Mouse (Mus musculus) A20 (cell line): ENCODE data around the gene Crybg1.

Source experiments
- DNase-seq: peaks from one replicate; pipeline ENCODE4 v3.0.0-alpha.2; 2011; ENCODE audit warnings: low read depth, low spot score

The Crybg1 gene

GRCm38 (mm10) chr10:44094794-44095193, 53.9 kb downstream of the Crybg1 start:
- DNase-seq, result no peak

GRCm38 (mm10) chr10:44091757-44092156, 56.9 kb downstream of the Crybg1 start:
- DNase-seq, result no peak

GRCm38 (mm10) chr10:44080351-44080750, 68.3 kb downstream of the Crybg1 start:
- no peak for DNase-seq

- no peak for DNase-seq
Observed at GRCm38 (mm10) chr10:44078799-44079521, 69.7 kb downstream of the Crybg1 start.

- DNase-seq, result peak; percentile 86
Observed at GRCm38 (mm10) chr10:44071095-44071494, 77.6 kb downstream of the Crybg1 start.

GRCm38 (mm10) chr10:44069131-44069530, 79.5 kb downstream of the Crybg1 start:
- peak; percentile 85 for DNase-seq

GRCm38 (mm10) chr10:44065848-44066360, 82.7 kb downstream of the Crybg1 start:
- no peak for DNase-seq

- no peak for DNase-seq
Observed at GRCm38 (mm10) chr10:44062981-44063380, 85.7 kb downstream of the Crybg1 start.

- DNase-seq, result no peak
Observed at GRCm38 (mm10) chr10:44050913-44051312, 97.7 kb downstream of the Crybg1 start.

GRCm38 (mm10) chr10:44044727-44045126, 103.9 kb downstream of the Crybg1 start:
- peak; percentile 53 for DNase-seq

GRCm38 (mm10) chr10:44043630-44044029, 105.0 kb downstream of the Crybg1 start:
- no peak for DNase-seq

GRCm38 (mm10) chr10:44039185-44039584, 109.5 kb downstream of the Crybg1 start:
- DNase-seq, result no peak

GRCm38 (mm10) chr10:44037918-44038544, 110.6 kb downstream of the Crybg1 start:
- no peak for DNase-seq

- DNase-seq, result no peak
Observed at GRCm38 (mm10) chr10:44029566-44029965, 119.1 kb downstream of the Crybg1 start.

GRCm38 (mm10) chr10:44027226-44027625, 121.4 kb downstream of the Crybg1 start:
- DNase-seq, result no peak

- no peak for DNase-seq
Observed at GRCm38 (mm10) chr10:44026105-44026504, 122.5 kb downstream of the Crybg1 start.

GRCm38 (mm10) chr10:44024705-44025104, 123.9 kb downstream of the Crybg1 start:
- no peak for DNase-seq

- no peak for DNase-seq
Observed at GRCm38 (mm10) chr10:44020141-44020540, 128.5 kb downstream of the Crybg1 start.

GRCm38 (mm10) chr10:44018562-44018961, 130.1 kb downstream of the Crybg1 start:
- DNase-seq, result no peak

GRCm38 (mm10) chr10:44015631-44016030, 133.0 kb downstream of the Crybg1 start:
- DNase-seq, result no peak

- no peak for DNase-seq
Observed at GRCm38 (mm10) chr10:44013885-44014284, 134.8 kb downstream of the Crybg1 start.

- DNase-seq, result no peak
Observed at GRCm38 (mm10) chr10:44011408-44011807, 137.2 kb downstream of the Crybg1 start.

- no peak for DNase-seq
Observed at GRCm38 (mm10) chr10:44008808-44009207, 139.8 kb downstream of the Crybg1 start.
